Comparison of ENCODE assay signal across 9 mouse cellular contexts in genomic region chr2:34965293-34965692, GRCm38 (mm10). TPM values are rescaled to one million over a fixed set of nuclear protein-coding genes. Genes with fewer than 3 reads are reported as not detected.
A peak's percentile ranks its signal among the peaks of the same experiment; 100 is the strongest.
DNase-seq lines count a peak whose midpoint lies in the region; ATAC-seq and TF ChIP-seq lines count a peak whose summit lies in the region.
"Had no signal": no experiment of that assay in that cellular context is flagged by ENCODE, and none has a peak within 500 bp of the region (broad histone marks: within the 10 kb centered on the region; RNA-seq: fewer than 3 reads in every experiment).

No protein-coding gene starts in this region.

- H3K27ac ChIP-seq in kidney, embryonic 16.5 days (ENCODE audit: low read length): 0 out of 2 replicates have a peak overlapping the region, but pooled peaks have one; percentile 5
- H3K27ac ChIP-seq: hindbrain, embryonic 15.5 days had no signal

- peaks cover 23% of the 10 kb centered on the region for H3K4me1 ChIP-seq in kidney, embryonic 16.5 days (ENCODE audit: insufficient read depth, low read length)

- H3K27me3 ChIP-seq in kidney, embryonic 16.5 days (ENCODE audit: insufficient read depth, low read length): no peaks in the 10 kb centered on the region
- H3K27me3 ChIP-seq: hindbrain, embryonic 15.5 days had no signal

- H3K9ac ChIP-seq in kidney, embryonic 16.5 days (replicated peaks; ENCODE audit: low read length): no peak overlapping the region
- H3K9ac ChIP-seq: hindbrain, embryonic 15.5 days had no signal

- intact Hi-C loops in gastrocnemius, postnatal 14 days (cut with DNase I; ENCODE audit: low total_unique reads): no loop called here

- 0 out of 2 replicates have a peak overlapping the region, but pooled peaks have one; percentile 33 for H3K4me2 ChIP-seq in kidney, embryonic 16.5 days (replicated peaks; ENCODE audit: low read depth, low read length)
- H3K4me2 ChIP-seq: hindbrain, embryonic 15.5 days had no signal

- H3K9me3 ChIP-seq in kidney, embryonic 16.5 days (ENCODE audit: low read length): no peaks in the 10 kb centered on the region
- H3K9me3 ChIP-seq: hindbrain, embryonic 15.5 days had no signal

- TF ChIP-seq POLR2A in brain, embryonic 14.5 days (IDR thresholded peaks at IDR 0.05; ENCODE audit: borderline replicate concordance, extremely low read depth, insufficient read depth, insufficient read length, poor library complexity, severe bottlenecking): no peak

- H3K4me3 ChIP-seq in kidney, embryonic 16.5 days (ENCODE audit: low read length): no peak overlapping the region
- H3K4me3 ChIP-seq: hindbrain, embryonic 15.5 days had no signal

- no peak for ATAC-seq in kidney, embryonic 16.5 days (ENCODE audit: low FRiP score, low TSS enrichment)
- peak; percentile 67 for ATAC-seq in megakaryocyte, adult 5-6 weeks (ENCODE audit: poor library complexity, severe bottlenecking)

- peak; percentile 43 for DNase-seq in gastrocnemius, postnatal 14 days
- no peak for DNase-seq in gastrocnemius, adult 8-10 months (ENCODE audit: low spot score in 2 of 2)
- peak; percentile 23 for DNase-seq in brain, embryonic 14.5 days (ENCODE audit: low read depth)
- DNase-seq in thymus, postnatal 4 days: peak; percentile 94
- no peak for DNase-seq in frontal cortex, adult 2 months (ENCODE audit: extremely low spot score in 1 of 2, low spot score in 1 of 2)
- no peak for DNase-seq in layer of hippocampus, adult 9-10 months (ENCODE audit: low spot score)

- TF ChIP-seq CTCF in brain, embryonic 14.5 days (IDR thresholded peaks at IDR 0.05; ENCODE audit: borderline replicate concordance, extremely low read depth, insufficient read depth, insufficient read length): no peak

- no peaks in the 10 kb centered on the region for H3K36me3 ChIP-seq in kidney, embryonic 16.5 days (ENCODE audit: insufficient read depth, low read length)
- H3K36me3 ChIP-seq: hindbrain, embryonic 15.5 days had no signal

- 21% methylated on average over 9 of the region's 9 CpGs for WGBS in kidney, embryonic 16.5 days

RNA-seq across cellular contexts. Expression of gene Traf1, which starts 3.7 kb away (rescaled TPM):
- 1 to 10 TPM; 1.0 to 1.7 TPM for total RNA-seq in gastrocnemius, postnatal 14 days (2021)
- 1 to 10 TPM in 1 of 4 experiments, under 1 TPM in 2, not detected in 1; 0.27 to 1.4 (median 0.58) TPM for total RNA-seq in gastrocnemius, adult 8-10 months (2022)
- polyA plus RNA-seq in brain, embryonic 14.5 days (2012; rRNA removed): 1.4 and 2.4 TPM in 2 replicates
- 30.3 and 33.2 TPM in 2 replicates for polyA plus RNA-seq in kidney, embryonic 16.5 days (2015; fragmentation: Nextera tagmentation; extraction: Ambion mirVana)
- total RNA-seq in megakaryocyte, adult 5-6 weeks (2015): 1.5 and 3.1 TPM in 2 replicates
- 2.5 and 3.2 TPM in 2 replicates for total RNA-seq in megakaryocyte, adult 5-6 weeks (2017)
- 3.5 and 4.8 TPM in 2 replicates for polyA plus RNA-seq in frontal cortex, adult 2 months (2012; rRNA removed)

RNA-seq across cellular contexts. Expression of gene Phf19, which starts 51.5 kb away (rescaled TPM):
- 1 to 10 TPM; 1.7 to 2.1 TPM for total RNA-seq in gastrocnemius, postnatal 14 days (2021)
- total RNA-seq in gastrocnemius, adult 8-10 months (2022): 1 to 10 TPM in 1 of 4 experiments, under 1 TPM in 3; 0.29 to 1.1 (median 0.46) TPM
- polyA plus RNA-seq in brain, embryonic 14.5 days (2012; rRNA removed): 3.6 and 5.7 TPM in 2 replicates
- 21.4 and 22.2 TPM in 2 replicates for polyA plus RNA-seq in kidney, embryonic 16.5 days (2015; fragmentation: Nextera tagmentation; extraction: Ambion mirVana)
- 7.2 and 9.8 TPM in 2 replicates for total RNA-seq in megakaryocyte, adult 5-6 weeks (2015)
- total RNA-seq in megakaryocyte, adult 5-6 weeks (2017): 6.4 and 14.0 TPM in 2 replicates
- polyA plus RNA-seq in frontal cortex, adult 2 months (2012; rRNA removed): 1.2 and 1.3 TPM in 2 replicates

Comparison
In these comparisons a context has a peak if more than half of its experiments do, and no peak if none do; other contexts are left out.
1. DNase-seq: peak in gastrocnemius, postnatal 14 days (single experiment), brain, embryonic 14.5 days (single experiment) and thymus, postnatal 4 days (single experiment); none in gastrocnemius, adult 8-10 months (0 of 2), frontal cortex, adult 2 months (0 of 2) and layer of hippocampus, adult 9-10 months (single experiment).